Mouse (Mus musculus): ENCODE results near the gene Tmem9. TPM values are rescaled to one million over a fixed set of nuclear protein-coding genes. Genes with fewer than 3 reads are reported as not detected.

The Tmem9 gene
- 7.1 to 19.1 TPM (median 10.5 TPM) in 4 replicates for total RNA-seq (2023)

GRCm38 (mm10) chr1:136007211-136008158 is at the start of gene Tmem9:
Gene Tmem9, plus strand, starts transcription at chr1:136008150.

GRCm38 (mm10) chr1:136006292-136006748 is 1.6 kb upstream of the Tmem9 start, which contains the start of gene Igfn1:
Gene Igfn1, minus strand, starts transcription at chr1:136006342.

GRCm38 (mm10) chr1:136050312-136051012 is 42.5 kb downstream of the Tmem9 start, which contains the start of gene Ascl5:
Gene Ascl5, plus strand, starts transcription at chr1:136050804.

GRCm38 (mm10) chr1:136052547-136052946 is 44.6 kb downstream of the Tmem9 start, which contains the start of gene Cacna1s:
Gene Cacna1s, plus strand, starts transcription at chr1:136052750.

Other genes with a start within 250 kb of the Tmem9 start
- gene Phlda3, start 242.0 kb upstream of the Tmem9 start, total RNA-seq (2023), result not detected in 4 replicates
- not detected in 4 replicates for gene Tnni1, start 228.7 kb upstream of the Tmem9 start, total RNA-seq (2023)
- gene Lad1, start 189.6 kb upstream of the Tmem9 start, total RNA-seq (2023), result not detected in 4 replicates
- not detected in 4 replicates for gene Tnnt2, start 171.8 kb upstream of the Tmem9 start, total RNA-seq (2023)
- gene Pkp1, start 88.9 kb upstream of the Tmem9 start, total RNA-seq (2023), result not detected in 4 replicates
- 0.09 to 0.17 TPM in 2 of 4 replicates, not detected in the others for gene Igfn1, start 1.8 kb upstream of the Tmem9 start, total RNA-seq (2023)
- gene Ascl5, start 42.7 kb downstream of the Tmem9 start, total RNA-seq (2023), result not detected in 4 replicates
- 4.0 to 6.5 TPM (median 5.1 TPM) in 4 replicates for gene Cacna1s, start 44.6 kb downstream of the Tmem9 start, total RNA-seq (2023)
- 204 to 217 TPM (median 210 TPM) in 4 replicates for gene Kif21b, start 123.2 kb downstream of the Tmem9 start, total RNA-seq (2023)
- not detected in 4 replicates for gene Mroh3, start 204.7 kb downstream of the Tmem9 start, total RNA-seq (2023)
- not detected in 4 replicates for gene Inava, start 226.1 kb downstream of the Tmem9 start, total RNA-seq (2023)

Measured in B cell, adult 62 days (primary cell).